In the genomic region with DNA sequence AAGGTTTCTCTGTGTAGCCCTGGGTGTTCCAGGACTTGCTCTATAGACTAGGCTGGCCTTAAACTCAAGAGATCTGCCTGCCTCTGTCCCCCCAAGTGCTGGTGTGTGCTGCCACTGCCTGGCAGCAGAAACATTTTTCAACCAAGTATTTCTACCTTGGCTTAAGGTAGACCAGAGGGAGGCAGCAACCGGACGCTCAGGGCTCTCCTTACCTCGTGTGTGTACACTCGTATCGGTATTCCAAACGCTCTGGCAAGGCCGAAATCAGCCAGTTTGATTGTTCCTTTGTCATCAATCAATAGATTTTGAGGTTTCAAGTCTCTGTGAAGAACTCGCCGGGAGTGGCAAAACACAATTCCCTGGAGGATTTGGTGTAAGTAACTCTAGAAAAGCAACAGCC, we compare ENCODE assay signal across 22 mouse cellular contexts.
"Had no signal": no experiment of that assay in that cellular context is flagged by ENCODE, and none has a peak within 500 bp of the region (broad histone marks: within the 10 kb centered on the region; RNA-seq: fewer than 3 reads in every experiment).

No protein-coding gene starts in this region.

- H3K27me3 ChIP-seq: heart, embryonic 12.5 days; hindbrain, embryonic 12.5 days; intestine, embryonic 15.5 days; limb, embryonic 12.5 days had no signal

- DNase-seq: gastrocnemius, adult 2 months; gastrocnemius, postnatal 10 days; gastrocnemius, postnatal 25 days; heart, adult 18-20 months; heart, postnatal 10 days; heart, postnatal 4 days; kidney, adult 18-20 months; kidney, adult 8-10 months; kidney, postnatal 10 days; kidney, postnatal 4 days had no signal

- H3K4me2 ChIP-seq: heart, embryonic 12.5 days; hindbrain, embryonic 12.5 days; hindbrain, embryonic 14.5 days; intestine, embryonic 15.5 days; limb, embryonic 12.5 days had no signal

- H3K4me1 ChIP-seq: heart, embryonic 10.5 days; hindbrain, embryonic 10.5 days; hindbrain, embryonic 12.5 days; intestine, embryonic 15.5 days had no signal

- ATAC-seq: hindbrain, embryonic 16.5 days; inflammation-experienced regulatory T-cells, adult 6 months had no signal

- H3K27ac ChIP-seq: gastrocnemius, adult 2 months; heart, embryonic 10.5 days; hindbrain, embryonic 10.5 days; hindbrain, embryonic 12.5 days; hindbrain, embryonic 14.5 days; intestine, embryonic 15.5 days; layer of hippocampus, adult 2 months; left cerebral cortex, adult 2 months; limb, embryonic 10.5 days; limb, embryonic 12.5 days had no signal

- H3K4me3 ChIP-seq: gastrocnemius, adult 2 months; heart, embryonic 10.5 days; heart, embryonic 12.5 days; hindbrain, embryonic 10.5 days; hindbrain, embryonic 12.5 days; intestine, embryonic 15.5 days; layer of hippocampus, adult 2 months; left cerebral cortex, adult 2 months; limb, embryonic 10.5 days; limb, embryonic 12.5 days had no signal

- H3K9me3 ChIP-seq: heart, embryonic 10.5 days; heart, embryonic 12.5 days; hindbrain, embryonic 10.5 days; hindbrain, embryonic 12.5 days; intestine, embryonic 15.5 days; limb, embryonic 10.5 days; limb, embryonic 12.5 days had no signal

- H3K9ac ChIP-seq: heart, embryonic 12.5 days; hindbrain, embryonic 12.5 days; hindbrain, embryonic 14.5 days; intestine, embryonic 15.5 days; limb, embryonic 12.5 days had no signal
